Mouse (Mus musculus): Measurements from ENCODE around the gene Klra1. TPM values are rescaled to one million over a fixed set of nuclear protein-coding genes. Genes with fewer than 3 reads are reported as not detected.
"Not testable (repeated sequence)": the region's sequence is repeated elsewhere in the genome, so short reads cannot be mapped to it uniquely, and the experiment has no call there.

The Klra1 gene
- total RNA-seq (2022), result under 1 TPM in 1 of 4 experiments, not detected in 3; 0.41 TPM

DNA sequence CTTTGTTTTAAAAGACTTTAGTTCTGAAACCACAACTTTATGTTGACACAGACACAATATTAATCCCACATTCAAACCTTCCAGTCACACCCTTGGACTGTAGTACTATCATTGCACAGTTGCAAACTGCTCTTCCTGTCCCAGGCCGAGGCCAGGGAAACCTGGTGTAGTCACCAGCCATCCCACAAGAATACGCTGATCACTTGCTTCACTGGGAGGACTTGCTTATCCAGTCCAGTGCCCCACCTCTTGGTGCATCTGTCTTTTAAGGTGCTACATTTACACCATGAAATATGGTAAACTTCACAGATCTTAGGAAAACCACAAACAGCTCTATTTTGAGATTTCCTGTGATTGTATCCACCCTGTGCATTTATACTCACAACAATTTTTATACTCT lies at the start of gene Klra1:
TSS of gene Klra1 (minus strand) at position 125 of the 400 bp plus-strand sequence.
- DNase-seq, result no peak

GRCm38 (mm10) chr6:130429511-130429910 lies 42.8 kb upstream of the Klra1 start:
- no peak for DNase-seq

DNA sequence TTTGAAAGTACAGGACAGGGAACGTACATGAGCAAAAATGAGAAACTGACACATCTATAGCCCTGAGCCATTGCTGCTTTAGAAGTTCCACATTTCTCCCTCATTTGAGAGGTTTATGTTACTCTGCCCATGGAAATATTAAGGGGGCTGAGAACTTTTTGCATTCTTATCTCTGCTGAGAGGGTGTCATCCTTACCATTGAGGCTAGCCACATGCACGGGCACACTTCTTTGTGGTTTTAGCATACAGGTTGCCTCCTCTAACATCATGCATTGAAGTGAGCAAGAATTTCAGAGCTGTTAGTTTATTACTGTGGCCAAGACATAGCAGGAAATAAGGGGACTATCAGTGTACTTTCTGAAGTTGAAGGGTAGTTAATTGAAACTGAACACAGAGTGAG lies 32.5 kb upstream of the Klra1 start:
- no peak for DNase-seq

- no peak for DNase-seq
These were observed 18.2 kb upstream of the Klra1 start for GRCm38 (mm10) chr6:130404882-130405281.

GRCm38 (mm10) chr6:130385803-130386202 lies 871 bp downstream of the Klra1 start:
- no peak for DNase-seq

GRCm38 (mm10) chr6:130382375-130382774 lies 4.3 kb downstream of the Klra1 start:
- no peak for DNase-seq

DNA sequence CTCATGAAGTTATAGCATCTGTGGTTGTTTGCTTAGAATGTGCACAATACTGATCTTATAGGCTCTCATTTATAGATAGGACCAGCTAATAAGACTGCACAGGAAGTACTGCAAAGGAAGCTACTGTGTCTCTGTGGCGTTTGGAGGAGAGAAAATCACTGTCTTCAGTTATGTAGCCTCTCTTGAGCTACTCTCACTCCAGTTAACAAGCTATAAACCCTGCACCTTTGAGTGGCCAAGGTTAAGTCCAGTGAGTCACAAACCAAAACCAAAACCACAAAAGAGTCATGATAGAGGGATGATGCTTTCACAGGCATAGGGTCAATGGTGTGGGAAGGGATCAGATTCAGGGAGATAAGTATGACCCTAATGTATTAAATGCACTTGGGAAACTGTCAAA lies 41.3 kb downstream of the Klra1 start:
- DNase-seq, result not testable (repeated sequence)

DNA sequence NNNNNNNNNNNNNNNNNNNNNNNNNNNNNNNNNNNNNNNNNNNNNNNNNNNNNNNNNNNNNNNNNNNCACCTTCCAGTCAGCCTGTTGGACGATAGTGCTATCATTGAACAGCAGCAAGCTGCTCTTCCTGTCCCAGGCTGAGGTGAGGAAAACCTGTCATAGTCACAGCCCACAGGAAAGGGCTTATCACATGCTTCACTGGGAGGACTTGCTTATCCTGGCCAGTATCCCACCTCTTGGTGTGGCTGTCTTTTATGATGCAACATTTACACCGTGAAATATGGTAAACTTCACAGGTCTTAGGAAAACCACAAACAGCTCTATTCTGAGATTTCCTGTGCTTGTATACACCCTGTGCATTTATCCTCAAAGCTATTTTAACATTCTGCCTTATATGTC lies 44.7 kb downstream of the Klra1 start:
- DNase-seq, result not testable (repeated sequence)

DNA sequence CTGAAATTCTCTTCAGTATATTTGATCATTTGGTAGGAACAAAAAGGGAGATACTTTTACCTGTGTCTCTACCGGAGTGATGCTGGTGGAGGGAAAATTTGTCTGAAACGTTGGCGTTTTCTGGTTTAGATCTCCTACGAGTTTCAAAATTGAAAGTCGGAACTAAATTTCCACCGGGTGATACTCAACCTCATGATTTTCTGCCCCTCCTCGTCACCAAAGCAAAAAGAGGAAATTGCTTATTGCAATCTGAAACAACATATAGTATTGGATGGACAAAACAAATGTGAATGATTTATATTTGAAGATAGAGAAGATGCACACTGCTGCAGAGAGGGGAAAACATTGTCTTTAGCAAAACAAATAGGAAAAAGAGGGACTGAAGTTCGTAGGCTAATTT lies 49.3 kb downstream of the Klra1 start, which contains the start of gene Klra3:
TSS of gene Klra3 (minus strand) at position 164 of the 400 bp plus-strand sequence.
- no peak for DNase-seq

Other genes with a start within 250 kb of the Klra1 start
- gene Klra9, start 193.8 kb downstream of the Klra1 start, total RNA-seq (2022), result under 1 TPM; 0.21 to 0.54 (median 0.30) TPM
- under 1 TPM in 1 of 4 experiments, not detected in 3; 0.32 TPM for gene Klra7, start 153.6 kb downstream of the Klra1 start, total RNA-seq (2022)
- under 1 TPM in 2 of 4 experiments, not detected in 2; 0.41 to 0.48 TPM for gene Klra10, start 104.9 kb downstream of the Klra1 start, total RNA-seq (2022)
- gene Klra3, start 49.3 kb downstream of the Klra1 start, total RNA-seq (2022), result not detected